Mouse (Mus musculus) megakaryocyte-erythroid progenitor cell, adult 5-6 weeks (primary cell): ENCODE measurements around the gene 1190007I07Rik. TPM values are rescaled to one million over a fixed set of nuclear protein-coding genes. Genes with fewer than 3 reads are reported as not detected.

ENCODE experiments used
- ATAC-seq: replicated peaks from 2 replicates; pipeline ENCODE4 v1.8.0; 2016; ENCODE audit warnings: mild to moderate bottlenecking, inconsistent platforms; ENCODE audit not compliant: severe bottlenecking, poor library complexity, low FRiP score, low TSS enrichment
- total RNA-seq, 2 experiments: library from RNA; stranded (forward) in 1 of 2; stranded (reverse) in 1 of 2; fragments of 200-1000, 215-1000 nt in 1 of 2; fragments of >200 nt in 1 of 2; fragmentation: Nextera tagmentation in 1 of 2; gene quantifications; 2 replicates each; pipeline ENCODE4 v1.2.3; 2014 to 2017

Gene 1190007I07Rik
- total RNA-seq (2014; fragmentation: Nextera tagmentation) = 57.7 and 65.7 TPM in 2 replicates
- total RNA-seq (2017) = 85.0 and 101 TPM in 2 replicates

DNA sequence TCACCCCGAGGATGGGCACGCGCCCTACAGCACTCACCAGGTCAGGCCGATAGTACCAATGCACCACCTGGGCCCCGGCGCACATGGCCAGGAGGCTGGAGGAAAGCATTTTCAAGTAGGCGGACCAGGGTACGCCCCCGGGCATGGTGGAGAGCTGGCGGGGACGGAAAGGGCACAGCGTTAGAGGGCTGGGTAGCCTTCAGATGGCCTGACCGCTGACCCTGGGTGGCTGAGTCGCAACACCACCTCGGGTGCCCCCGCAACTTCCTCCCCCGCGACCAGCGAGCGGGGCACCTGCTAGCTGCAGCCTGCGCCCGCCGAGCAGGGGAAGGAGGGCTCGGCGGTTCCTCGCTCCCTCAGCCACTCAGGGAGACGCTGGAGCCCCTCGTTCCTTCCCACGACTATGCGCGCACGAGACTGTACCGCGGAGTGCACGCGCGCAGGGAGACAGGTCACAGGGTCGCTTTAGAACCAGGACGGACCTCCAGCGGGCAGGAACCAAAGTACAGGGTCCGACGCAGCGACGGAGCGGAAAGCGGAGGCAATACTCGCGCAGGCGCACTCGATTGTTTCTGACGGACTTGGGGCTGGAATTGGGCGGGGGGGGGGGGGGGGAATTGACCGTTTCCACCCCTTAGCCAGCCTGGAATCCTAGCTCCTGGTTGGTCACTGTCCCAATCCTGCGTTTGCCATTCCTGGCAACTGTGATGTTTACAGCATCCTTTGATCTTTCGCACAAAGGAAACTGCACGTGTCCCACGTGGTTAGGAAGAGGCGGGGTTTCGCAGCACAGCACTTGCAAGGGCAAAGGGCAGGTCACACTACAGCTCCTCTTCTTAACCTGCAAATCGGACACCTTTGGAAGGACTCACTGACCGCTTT, at the start of gene 1190007I07Rik:
TSS of gene 1190007I07Rik (minus strand) at position 558 of the 882 bp plus-strand sequence.
- ATAC-seq = peak; percentile 86

DNA sequence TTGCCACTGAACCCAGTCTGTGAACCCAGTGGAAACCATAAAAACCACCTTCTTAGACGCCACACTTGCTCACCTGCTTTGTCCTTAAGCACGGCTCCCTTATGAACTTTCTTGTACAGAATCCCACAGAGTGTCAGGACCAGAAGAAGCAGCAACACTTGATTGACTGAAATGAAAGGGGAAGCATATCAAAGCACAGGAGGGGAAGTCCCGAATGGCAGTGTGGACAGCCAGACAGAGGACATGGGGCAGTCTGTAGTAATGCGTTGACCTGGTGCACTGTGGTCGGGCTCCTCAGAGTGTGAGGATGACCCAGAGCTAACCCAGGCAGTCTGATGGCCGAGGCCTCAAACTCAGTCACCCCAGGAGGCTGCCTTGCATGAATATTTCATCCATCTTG, 47.2 kb upstream of the 1190007I07Rik start:
- no peak for ATAC-seq

DNA sequence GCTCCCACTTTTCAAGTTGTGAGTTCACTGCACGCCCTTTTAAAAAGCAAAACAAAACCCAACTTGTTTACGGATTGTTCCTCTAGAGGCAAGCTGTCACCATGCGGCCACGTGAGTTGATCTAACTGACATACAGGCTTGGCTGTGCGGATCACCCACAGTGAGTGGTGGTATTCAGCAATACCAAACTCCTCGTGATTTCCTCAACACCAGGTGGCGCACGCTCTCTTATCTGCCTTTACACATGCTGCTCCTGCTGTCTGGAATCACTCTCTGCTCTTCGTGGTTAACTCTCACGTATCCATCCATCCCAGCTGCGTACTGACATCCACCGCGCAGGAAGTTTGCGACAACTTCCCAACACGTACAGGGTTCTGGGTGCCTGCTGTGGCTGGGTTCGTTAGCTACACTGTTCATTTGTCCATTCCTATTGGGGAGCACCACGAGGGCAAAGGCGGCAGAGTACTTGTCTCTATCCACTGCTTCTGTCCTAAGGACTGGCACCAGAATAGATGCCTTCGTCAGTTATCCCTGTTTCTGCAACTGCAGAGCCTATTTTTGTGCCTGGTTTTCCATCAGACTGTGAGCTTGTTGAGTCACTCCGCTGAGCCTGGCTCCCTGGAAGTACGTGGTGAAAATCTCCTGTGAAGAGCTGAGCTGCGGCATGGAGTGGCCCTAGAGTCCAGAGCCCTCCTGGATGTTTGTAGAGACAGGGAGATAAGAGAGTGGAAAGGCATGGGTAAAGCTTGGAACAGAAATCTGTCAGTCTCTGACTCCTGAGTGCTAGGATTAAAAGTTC, 43.6 kb upstream of the 1190007I07Rik start:
- ATAC-seq = peak; percentile 93

DNA sequence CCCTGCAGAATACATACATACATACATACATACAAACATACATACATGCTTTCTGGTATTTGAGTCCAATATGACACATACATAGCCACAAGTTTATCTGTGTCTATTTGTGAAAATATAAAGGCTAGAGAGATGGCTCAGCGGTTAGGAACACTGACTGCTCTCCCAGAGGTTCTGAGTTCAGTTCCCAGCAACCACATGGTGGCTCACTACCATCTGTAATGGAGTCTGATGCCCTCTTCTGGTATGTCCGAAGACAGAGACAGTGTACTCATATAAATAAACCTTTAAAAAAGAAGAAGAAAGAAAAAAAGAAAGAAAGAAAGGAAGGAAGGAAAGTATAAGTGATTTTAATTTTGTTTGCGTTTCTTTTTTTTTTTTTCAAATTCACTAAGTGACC, 42.9 kb upstream of the 1190007I07Rik start:
- no peak for ATAC-seq

DNA sequence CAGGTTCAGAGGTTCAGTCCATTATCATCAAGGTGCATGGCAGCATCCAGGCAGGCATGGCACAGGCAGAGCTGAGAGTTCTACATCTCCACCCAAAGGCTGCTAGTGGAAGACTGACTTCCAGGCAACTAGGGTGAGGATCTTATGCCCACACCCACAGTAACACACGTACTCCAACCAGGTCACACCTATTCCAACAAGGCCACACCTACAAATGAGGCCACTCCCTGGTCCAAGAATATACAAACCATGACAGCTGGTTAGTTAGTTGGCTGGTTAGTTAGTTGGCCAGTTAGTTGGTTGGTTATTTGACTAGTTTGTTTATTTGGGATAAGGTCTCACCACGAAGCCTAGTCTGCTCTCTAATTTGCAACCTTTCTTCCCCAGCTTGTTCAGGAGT, 40.3 kb upstream of the 1190007I07Rik start:
- no peak for ATAC-seq

DNA sequence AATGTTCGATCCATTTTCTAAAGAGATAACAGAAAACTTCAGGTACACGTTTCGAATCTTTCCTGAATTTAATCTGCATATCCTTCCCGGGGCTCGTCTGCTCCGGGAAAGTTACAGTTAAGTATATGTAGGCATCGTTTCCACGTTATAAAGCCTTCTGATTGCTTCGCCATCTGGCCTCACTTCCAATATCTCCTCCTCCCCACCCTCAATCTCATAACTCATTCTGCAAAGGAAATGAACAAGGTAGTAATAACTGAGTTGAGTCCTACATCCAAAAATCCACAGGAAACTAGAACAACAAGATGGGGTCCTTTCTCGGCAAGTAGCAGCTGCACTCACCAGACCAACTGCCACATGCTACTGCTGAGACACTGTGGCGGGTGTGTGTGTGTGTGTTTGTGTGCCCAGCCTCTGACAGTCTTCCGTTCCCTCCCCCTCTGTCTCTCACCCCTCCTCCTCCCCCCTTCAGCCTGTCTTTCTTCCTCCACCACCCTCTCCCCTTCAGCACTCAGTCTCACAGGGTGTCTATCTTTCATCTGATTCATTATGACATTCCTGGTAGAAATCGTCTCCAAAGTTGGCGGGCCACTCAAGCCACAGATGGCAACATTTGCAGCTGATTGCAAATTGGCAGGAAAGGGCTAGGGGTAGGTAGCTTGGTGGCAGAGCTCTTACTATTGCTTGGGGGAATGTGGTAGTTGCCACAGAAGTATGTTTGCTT, 39.4 kb upstream of the 1190007I07Rik start:
- 0 out of 2 replicates have a peak, but pooled peaks have one; percentile 15 for ATAC-seq

DNA sequence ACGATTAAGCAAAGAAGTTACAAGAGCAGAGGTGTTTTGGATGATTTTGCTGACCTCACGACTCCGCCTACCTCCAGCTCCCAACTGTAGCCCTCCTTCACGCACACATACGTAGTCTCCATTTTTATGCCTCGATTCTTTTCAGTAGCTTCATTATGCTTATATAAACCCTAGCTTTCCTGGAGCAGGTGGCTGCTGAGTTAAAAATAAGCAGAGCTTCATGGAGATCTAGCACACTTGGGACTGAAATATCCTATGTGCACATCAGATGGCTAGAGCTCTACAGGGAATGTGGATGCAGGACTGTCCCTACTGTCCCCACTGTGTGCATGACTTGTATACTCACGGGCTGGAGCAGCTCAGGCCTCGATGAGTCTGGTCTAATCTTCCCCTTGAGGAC, 38.8 kb upstream of the 1190007I07Rik start:
- no peak for ATAC-seq

DNA sequence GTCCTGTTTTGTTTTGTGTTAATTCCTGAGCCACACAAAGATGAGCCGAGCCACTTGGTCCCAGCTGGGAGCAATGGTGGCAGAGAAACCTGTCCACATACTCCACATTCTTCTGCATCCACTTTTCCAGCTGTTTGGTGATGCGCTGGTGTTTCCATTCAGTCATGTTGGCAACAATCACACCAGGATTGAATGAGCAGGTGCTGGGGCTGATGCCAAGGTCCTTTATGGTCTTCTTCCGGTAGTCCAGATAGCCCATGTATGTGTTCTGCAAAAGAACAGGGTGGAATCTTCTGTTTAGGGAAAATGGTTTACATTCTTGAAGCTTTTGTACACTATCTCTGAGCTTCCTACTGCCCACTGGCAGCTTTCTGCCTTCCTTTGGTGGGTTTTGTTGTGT, 31.6 kb upstream of the 1190007I07Rik start:
- 0 out of 2 replicates have a peak, but pooled peaks have one; percentile 26 for ATAC-seq

DNA sequence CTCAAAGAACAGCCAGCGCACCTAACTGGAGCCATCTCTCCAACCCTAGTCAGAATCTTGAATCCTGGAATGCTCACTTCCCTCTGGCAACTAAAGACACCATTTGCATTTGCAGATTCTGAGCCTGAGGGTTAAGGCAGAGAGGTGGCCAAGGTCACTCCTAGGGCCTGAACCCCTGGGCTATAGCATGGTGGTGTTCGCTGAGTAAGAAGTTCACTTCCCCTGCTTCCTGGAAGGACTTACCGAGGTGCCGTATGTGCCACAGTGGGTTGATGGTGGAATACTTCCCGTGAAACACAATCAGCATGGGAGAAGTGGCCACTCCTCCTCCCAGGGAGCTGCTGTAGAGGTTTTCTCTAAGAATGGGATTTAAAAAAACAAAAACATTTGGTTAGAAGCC, 29.6 kb upstream of the 1190007I07Rik start:
- no peak for ATAC-seq

DNA sequence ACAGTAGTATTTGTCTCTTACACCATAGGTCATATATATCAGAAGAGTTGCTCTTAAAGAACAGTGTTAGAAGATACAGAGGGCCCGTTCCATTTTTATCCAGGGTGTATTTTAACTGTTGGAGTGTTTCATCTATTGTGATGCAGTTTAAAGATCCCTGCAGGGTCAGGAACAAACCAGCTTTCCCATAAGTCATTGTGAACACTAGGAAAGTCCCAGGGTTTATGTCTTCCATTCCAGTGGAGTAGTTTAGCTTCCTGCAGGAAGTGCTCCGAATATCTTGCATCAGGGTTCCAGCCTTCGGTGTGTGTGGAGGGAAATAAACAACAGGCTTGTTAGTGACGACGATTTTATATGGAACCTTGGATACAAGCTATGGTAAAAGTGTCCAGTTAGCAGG, 28.2 kb upstream of the 1190007I07Rik start:
- no peak for ATAC-seq

DNA sequence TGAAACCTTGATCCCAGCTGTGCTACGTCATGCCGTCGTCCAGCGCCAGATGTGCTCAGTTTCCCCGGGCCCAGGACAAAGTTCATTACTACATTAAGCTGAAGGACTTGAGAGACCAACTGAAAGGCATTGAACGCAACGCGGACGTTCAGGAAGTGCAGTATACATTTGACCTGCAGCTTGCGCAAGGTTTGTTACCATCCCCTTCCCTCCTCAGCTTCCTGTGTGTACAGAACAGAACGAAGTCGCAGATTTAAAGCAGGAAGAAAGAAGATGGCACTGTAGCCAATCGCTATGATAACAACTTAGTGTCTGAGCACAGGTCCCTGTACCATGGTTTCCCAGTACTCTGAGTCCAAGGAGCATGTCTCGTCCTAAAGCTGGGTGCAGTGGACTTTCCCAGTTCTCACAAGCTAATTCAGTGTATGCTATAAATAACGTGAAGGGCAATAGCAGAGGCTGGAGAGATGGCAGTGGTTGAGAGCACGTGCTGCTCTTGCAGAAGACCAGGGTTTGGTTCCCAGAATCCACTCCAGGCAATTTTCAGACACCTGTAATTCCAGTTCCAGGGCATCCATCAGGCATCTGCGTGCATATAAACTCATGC, 24.3 kb upstream of the 1190007I07Rik start:
- no peak for ATAC-seq

DNA sequence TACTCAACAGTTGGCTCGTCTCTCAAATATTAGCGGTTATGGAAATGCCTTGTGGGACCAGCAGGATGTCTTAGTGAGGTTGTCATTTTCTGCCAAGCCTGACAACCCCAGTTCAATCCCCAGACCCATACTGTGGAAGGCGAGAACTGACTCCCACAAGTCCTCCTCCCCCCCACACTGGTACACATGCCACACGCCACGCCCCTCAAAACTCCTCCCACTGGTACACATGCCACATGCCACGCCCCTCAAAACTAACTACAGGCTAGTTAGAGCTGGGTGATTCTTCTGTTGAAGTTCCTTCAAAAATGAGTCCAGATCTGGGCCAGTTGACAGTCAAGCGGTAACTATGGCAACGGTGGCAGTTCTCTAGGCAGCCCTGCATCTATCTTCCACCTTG, 23.1 kb upstream of the 1190007I07Rik start:
- ATAC-seq = 0 out of 2 replicates have a peak, but pooled peaks have one; percentile 34

DNA sequence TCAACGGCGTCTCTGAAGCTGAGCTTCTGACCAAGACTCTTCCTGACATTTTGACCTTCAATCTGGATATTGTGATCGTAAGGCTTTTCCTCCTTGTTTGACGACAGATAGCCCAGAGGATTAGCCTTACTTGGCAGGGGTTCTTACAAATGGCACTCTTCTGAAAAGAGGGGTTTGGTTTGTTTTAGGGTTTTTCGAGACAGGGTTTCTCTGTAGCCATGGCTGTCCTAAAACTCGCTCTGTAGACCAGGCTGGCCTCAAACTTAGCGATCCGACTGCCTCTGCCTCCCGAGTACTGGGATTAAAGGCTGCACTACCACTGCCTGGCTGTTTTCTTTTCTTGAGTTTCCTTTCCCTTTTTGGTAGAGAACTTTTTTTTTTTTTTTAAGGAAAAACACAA, 18.5 kb upstream of the 1190007I07Rik start:
- no peak for ATAC-seq

DNA sequence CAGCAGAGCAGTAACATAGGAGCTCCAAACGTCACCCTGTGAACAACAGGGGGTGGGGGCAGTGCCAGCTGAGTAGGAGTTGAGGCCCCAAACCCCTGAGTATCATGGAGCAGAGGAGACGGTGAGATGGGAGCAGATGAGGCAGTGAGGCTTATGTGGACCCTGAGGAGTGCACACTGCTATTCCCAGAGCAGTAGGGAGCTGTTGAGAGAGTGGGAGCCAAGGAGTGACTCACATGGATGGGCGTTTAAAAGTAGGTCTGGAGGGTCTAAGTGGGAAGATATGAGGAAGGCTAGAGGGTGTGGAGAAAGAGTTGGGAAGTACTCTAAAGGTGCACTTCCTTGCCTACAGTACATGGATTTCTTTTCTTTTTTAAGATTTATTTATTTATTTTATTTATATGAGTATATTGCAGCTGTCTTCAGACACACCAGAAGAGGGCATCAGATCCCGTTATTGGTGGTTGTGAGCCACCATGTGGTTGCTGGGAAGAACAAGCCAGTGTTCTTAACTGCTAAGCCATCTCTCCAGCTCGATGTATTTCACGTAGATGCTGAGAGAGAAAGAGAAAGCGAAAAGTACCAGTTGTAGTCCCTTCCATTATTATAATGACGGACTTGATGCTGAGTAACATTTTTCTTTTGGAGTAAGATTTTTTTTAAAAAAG, 16.1 kb upstream of the 1190007I07Rik start:
- ATAC-seq = no peak

DNA sequence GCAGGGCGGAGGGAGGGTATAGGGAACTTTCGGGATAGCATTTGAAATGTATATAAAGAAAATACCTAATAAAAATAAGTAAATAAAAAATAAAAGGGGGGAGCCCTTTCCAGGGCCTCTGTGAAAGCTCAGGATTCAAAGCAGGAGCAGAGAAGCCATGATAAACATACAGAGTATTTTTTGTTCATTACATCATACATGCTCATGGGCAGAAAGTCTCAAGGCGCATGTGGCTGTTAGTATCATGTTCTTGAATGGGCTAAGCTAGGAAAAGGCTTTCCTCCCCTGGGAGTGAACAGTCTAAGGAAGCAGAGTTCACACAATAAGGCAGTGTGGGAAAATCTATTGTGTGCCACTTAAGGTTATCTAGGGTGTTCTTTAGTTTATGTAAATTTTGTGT, 13.3 kb upstream of the 1190007I07Rik start:
- ATAC-seq = no peak

DNA sequence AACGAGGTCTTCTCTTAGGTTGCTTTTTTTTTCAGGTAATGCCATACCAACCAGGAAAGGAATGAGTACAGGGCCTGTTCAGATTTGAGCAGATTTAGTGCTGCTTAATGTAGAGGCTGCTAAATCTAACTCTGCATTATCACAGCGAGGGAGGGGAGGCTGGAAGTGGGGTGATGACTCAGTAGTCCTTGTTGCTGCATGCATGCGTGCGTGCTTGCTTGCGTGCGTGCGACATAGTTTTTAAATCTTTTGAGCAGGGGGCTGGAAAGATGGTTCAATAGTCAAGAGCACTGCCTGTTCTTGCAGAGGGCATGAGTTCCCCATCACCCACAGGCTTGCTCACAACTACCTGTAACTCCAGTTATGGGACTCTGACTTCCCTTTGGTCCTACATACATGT, 11.3 kb upstream of the 1190007I07Rik start:
- no peak for ATAC-seq

DNA sequence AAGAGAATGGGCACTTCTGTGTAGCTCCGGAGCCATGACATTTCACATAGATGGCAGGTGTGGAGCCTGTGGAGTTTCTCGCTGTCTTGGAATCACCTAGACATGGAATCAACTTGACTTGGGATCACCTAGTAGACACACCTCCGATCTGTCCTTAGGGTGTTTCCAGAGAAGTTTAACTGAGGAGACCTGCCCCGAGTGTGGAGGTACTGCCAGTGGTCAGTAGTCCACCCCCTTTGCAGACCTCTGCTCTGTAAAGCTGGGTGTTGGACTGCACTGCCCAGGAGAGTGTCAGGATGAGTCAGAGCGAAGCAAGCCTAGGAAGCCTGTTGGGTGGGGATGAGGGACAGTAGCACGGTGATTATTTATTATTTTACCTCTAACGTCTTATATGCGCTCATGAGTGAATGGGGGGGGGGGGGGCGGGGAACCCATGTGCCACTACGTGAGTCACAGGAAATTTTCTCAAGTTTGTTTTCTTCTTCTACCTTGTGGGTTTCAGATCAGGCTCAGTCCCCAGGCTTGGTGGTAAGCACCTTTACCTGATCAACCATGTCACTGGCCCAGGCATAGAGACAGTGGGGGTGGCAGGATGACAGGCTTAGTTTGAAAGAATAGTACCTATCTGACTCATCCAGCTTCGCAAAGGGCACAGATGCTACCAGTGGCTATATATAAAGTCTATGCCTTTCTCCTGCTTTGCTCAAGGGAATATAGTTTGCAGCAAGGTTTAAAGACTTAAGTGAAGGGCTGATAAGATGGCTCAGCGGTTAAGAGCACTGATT, 9.7 kb upstream of the 1190007I07Rik start:
- ATAC-seq = no peak

DNA sequence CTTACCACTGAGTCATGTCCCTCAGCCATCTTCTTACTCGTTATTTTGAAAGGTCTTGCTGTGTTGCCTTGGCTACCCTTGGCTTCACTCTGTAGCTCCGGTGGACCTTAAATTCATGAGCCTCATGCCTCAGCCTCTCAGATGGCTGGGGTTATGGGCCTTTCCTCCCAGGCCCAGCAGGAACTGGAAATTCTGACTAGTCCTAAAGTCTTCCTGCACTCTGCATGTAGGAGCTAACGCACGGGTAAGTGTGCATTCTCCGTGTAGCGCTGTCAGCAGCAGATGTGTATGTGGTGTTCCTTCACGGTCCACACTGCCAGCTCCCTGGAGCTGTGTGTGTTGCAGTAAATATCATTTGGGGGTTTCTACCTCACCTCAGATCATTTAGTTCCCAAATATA, 8.1 kb upstream of the 1190007I07Rik start:
- no peak for ATAC-seq
